Mouse (Mus musculus) cerebellum, adult 9-10 months (tissue): ENCODE measurements around the gene Spsb4.
"Not testable (repeated sequence)": the region's sequence is repeated elsewhere in the genome, so short reads cannot be mapped to it uniquely, and the experiment has no call there.

Source experiments
- DNase-seq: peaks from one replicate; pipeline ENCODE4 v3.0.0; 2022

Spsb4 gene

GRCm38 (mm10) chr9:96944517-96944916 is 74.1 kb downstream of the Spsb4 start:
- no peak for DNase-seq

GRCm38 (mm10) chr9:96942975-96943374 is 75.7 kb downstream of the Spsb4 start:
- DNase-seq = no peak

GRCm38 (mm10) chr9:96938887-96939286 is 79.8 kb downstream of the Spsb4 start:
- no peak for DNase-seq

GRCm38 (mm10) chr9:96936427-96936826 is 82.2 kb downstream of the Spsb4 start:
- DNase-seq = not testable (repeated sequence)

- DNase-seq = no peak
These were observed 82.9 kb downstream of the Spsb4 start for GRCm38 (mm10) chr9:96935556-96936300.

- no peak for DNase-seq
These were observed 83.8 kb downstream of the Spsb4 start for GRCm38 (mm10) chr9:96934816-96935215.

- no peak for DNase-seq
These were observed 85.9 kb downstream of the Spsb4 start for GRCm38 (mm10) chr9:96932751-96933150.

GRCm38 (mm10) chr9:96923577-96924316 is 94.9 kb downstream of the Spsb4 start:
- no peak for DNase-seq

- DNase-seq = no peak
These were observed 95.5 kb downstream of the Spsb4 start for GRCm38 (mm10) chr9:96923119-96923518.

GRCm38 (mm10) chr9:96916620-96917538 is 101.8 kb downstream of the Spsb4 start:
- peak; percentile 99 for DNase-seq

GRCm38 (mm10) chr9:96916076-96916475 is 102.6 kb downstream of the Spsb4 start:
- DNase-seq = no peak

- no peak for DNase-seq
These were observed 103.8 kb downstream of the Spsb4 start for GRCm38 (mm10) chr9:96914851-96915250.

- no peak for DNase-seq
These were observed 104.6 kb downstream of the Spsb4 start for GRCm38 (mm10) chr9:96914005-96914404.

- no peak for DNase-seq
These were observed 109.1 kb downstream of the Spsb4 start for GRCm38 (mm10) chr9:96909503-96909902.

- no peak for DNase-seq
These were observed 109.9 kb downstream of the Spsb4 start for GRCm38 (mm10) chr9:96908737-96909136.

GRCm38 (mm10) chr9:96904360-96905355 is 114.0 kb downstream of the Spsb4 start:
- DNase-seq = no peak

GRCm38 (mm10) chr9:96899717-96900116 is 118.9 kb downstream of the Spsb4 start:
- no peak for DNase-seq

GRCm38 (mm10) chr9:96899004-96899403 is 119.6 kb downstream of the Spsb4 start:
- DNase-seq = no peak

- no peak for DNase-seq
These were observed 122.0 kb downstream of the Spsb4 start for GRCm38 (mm10) chr9:96896690-96897089.

- no peak for DNase-seq
These were observed 125.1 kb downstream of the Spsb4 start for GRCm38 (mm10) chr9:96893582-96893981.
